Mouse (Mus musculus): ENCODE results near the gene Bcl2l12. TPM values are rescaled to one million over a fixed set of nuclear protein-coding genes. Genes with fewer than 3 reads are reported as not detected.

Bcl2l12 gene
- polyA plus RNA-seq, 1 experiment, result 9.1 TPM

DNA sequence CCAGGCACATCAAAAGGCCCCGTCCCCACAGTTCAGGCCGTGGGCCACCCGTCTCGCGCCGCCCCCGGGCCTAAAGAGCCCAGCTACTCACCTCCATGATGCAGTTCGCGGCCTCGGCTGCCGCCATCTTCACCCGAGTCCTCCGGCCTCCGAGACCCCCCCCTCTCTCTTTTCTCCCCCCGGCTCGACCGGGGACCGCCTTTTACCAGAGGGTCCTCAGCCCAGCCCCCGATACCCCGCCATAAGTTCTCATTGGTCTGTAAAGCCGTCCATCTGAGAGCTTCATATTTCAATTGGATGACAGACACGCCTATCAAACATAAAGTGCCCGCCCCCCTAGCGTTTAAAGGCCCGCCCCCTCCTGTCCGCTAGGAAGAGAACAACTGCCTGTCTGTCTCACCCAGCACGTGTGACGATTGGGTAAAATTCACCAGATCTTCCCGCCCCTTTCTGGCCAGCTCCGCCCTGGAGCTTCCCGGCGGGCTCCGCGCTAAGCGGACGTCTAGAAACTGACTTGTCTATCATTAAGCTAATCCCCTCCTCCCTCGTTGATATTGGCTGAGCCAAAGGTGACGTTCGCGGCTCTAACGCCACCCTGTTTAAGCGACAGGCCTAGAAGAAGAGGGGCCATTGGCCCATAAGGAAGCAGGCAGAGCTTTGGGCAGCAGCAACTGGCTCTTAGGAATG lies 12.2 kb downstream of the Bcl2l12 start, which contains the start of gene Prmt1:
Prmt1 (minus strand) TSS at position 377 of the 687 bp plus-strand sequence.
- H3K27ac ChIP-seq (replicated peaks; ENCODE audit: low read depth, low read length), result peak within 1 kb of the TSS; percentile 82
- H3K4me1 ChIP-seq (ENCODE audit: control insufficient read depth, insufficient read depth, insufficient read length, low read length), result peaks cover 5% of the 10 kb centered on the region; the same call in 1 of the 2 replicates
- peak within 1 kb of the TSS; percentile 92 for H3K4me3 ChIP-seq (ENCODE audit: insufficient read depth, low read depth, low read length)

DNA sequence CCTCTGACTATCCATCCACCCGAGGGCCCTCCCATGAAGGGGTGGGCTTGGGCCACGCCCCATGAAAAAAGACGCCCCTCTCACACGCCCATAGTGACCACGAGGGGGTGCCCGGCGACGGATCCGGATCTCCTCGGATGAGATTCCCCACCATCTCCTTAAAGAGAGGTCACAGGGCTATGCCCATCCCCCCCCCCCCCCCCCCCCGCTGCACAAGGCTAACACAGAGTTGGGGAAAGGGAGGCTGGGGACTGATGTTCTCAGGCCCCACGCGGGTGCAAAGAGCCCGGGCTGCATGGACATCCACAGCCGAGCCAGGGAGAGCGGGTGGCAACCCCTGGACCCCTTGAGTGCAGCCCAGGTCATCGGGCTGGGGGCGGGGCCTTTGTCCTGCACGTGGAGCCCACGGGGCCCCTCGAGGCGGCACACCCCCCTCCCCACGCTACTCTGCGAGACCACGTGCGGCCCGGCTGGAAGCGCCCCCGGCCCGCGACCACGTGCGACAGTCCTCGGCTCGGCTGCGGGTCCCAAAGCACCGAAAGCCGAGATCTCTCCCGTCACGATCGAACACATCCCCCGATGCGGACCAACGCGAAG lies 12.8 kb downstream of the Bcl2l12 start:
- peak overlapping the region; percentile 92 for H3K4me3 ChIP-seq (ENCODE audit: insufficient read depth, low read depth, low read length)
- peaks cover 5% of the 10 kb centered on the region; the same call in 1 of the 2 replicates for H3K4me1 ChIP-seq (ENCODE audit: control insufficient read depth, insufficient read depth, insufficient read length, low read length)
- H3K27ac ChIP-seq (replicated peaks; ENCODE audit: low read depth, low read length), result peak overlapping the region; percentile 78

DNA sequence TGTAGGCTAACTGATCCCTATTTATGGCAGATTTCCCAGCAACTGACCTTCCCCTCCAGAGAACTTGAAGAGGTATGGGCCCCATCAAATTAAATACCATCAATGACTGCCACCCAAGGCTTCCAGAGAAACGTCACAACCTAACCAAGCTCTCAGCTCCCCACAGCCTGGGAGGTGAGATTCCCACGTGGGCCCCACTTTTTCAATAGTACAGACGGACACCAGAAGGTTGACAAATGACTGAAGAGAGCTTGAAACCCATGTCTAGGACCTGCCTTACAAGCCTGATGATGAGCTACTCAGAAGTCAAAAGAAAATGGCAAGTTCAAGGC lies 13.7 kb downstream of the Bcl2l12 start:
- Histone ChIP-seq H3K4me3 (ENCODE audit: insufficient read depth, low read depth, low read length) (no peak overlapping the region), H3K27ac (replicated peaks; ENCODE audit: low read depth, low read length) (no peak overlapping the region; the same call in 1 of the 2 replicates)

DNA sequence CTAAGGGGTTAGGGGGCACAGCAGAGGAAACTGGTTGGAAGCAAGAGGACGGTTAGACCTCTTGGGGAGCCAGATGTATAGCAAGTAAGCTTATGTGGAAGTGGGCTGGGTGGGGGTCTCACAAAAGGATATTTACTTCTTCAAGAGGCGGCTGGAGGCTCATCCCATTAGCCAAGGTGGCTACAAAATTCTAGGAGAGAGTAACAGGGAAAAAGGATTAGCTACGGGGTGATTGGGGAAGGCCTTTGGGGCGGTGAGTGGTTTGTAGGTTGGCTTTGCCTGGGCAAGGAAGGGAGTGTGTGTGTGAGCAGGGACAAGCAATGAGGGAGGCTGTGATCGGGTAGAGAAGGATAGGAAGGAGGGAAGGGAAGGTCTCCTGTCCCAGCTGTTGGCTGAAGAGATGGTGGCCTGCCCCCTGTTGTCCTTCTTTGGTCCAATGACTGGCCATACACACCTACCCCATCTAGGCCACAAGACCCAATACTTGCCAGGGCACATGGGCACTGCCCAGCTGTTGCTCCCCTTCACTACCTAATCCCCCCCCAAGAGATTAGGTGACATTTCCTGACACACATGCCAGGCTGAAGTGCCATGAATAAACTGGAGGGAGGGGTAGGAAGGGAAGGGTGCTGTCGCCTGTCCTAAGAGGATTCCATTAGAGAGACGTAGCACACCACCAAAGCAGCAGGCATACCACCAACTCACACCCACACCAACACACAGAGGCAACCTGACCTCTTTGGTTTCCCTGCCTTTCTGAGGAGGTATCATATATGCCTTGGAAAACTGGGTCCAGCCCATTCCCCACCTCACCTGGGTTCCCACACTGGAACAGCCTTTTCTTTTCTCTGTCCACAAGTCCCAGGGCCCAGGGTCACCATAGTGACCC lies 14.3 kb downstream of the Bcl2l12 start:
- no peak overlapping the region for H3K4me3 ChIP-seq (ENCODE audit: insufficient read depth, low read depth, low read length)
- H3K27ac ChIP-seq (replicated peaks; ENCODE audit: low read depth, low read length), result no peak overlapping the region
- peaks cover 5% of the 10 kb centered on the region; the same call in 1 of the 2 replicates for H3K4me1 ChIP-seq (ENCODE audit: control insufficient read depth, insufficient read depth, insufficient read length, low read length)

More for the DNA sequence above, 13.7 kb downstream of the Bcl2l12 start:
- peaks cover 5% of the 10 kb centered on the region; the same call in 1 of the 2 replicates for H3K4me1 ChIP-seq (ENCODE audit: control insufficient read depth, insufficient read depth, insufficient read length, low read length)

DNA sequence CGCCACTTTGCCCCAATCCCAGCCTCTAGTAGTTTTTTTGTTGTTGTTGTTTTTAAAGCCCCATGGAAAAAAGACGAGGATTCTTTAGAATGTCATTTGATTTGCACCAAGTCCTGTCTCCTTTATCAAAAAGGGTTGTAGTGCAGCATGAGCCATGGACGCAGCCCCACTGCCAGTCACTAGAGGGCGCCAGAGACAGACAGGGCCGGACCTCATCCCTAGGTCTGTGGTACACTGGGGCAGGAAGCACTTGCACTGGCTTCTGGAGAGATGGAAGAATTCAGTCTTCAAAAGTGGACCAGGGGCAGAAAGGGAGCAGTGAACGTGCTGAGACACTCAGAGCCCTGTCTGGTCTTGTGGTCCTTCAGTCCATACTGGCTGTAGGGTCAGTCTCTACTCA lies 15.4 kb downstream of the Bcl2l12 start:
- no peak overlapping the region for H3K4me3 ChIP-seq (ENCODE audit: insufficient read depth, low read depth, low read length)
- H3K27ac ChIP-seq (replicated peaks; ENCODE audit: low read depth, low read length), result no peak overlapping the region
- H3K4me1 ChIP-seq (ENCODE audit: control insufficient read depth, insufficient read depth, insufficient read length, low read length), result peaks cover 4% of the 10 kb centered on the region; the same call in 1 of the 2 replicates

DNA sequence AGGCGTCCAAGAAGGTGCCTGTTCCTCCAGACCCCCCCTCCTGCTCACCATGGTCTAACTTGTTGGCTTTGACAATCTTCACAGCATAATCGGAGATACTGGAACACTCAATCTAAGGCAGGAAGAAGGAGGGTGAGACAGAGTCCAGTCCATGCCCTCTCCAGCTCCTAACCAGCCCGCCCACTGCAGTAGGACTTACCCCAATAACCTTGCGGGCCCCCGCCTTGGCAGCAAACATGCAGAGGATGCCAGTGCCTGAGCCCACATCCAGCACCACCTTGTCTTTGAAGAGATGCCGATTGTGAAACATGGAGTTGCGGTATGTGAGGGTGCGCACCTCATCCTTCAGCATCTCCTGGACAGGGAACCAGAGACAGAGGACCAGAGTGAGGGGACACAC lies 17.0 kb downstream of the Bcl2l12 start:
- Histone ChIP-seq H3K27ac (replicated peaks; ENCODE audit: low read depth, low read length) (no peak overlapping the region), H3K4me1 (ENCODE audit: control insufficient read depth, insufficient read depth, insufficient read length, low read length) (no peaks in the 10 kb centered on the region)

DNA sequence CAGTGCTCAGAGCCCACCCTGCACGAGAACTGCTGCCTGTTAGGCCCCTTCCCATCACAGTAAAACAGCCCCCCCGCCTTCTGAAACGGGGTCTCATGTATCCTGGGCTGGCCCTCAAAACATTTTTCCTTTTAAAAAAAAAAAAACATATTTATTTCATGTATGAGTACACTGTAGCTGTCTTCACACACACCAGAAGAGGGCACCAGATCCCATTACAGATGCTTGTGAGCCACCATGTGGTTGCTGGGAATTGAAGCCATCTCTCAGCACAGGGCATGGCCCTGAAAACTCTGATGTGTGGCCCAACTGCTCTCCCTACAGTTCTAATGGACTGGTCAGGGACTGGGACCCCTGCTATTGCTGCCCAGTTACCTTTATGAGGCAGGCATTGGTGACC lies 20.2 kb downstream of the Bcl2l12 start:
- Histone ChIP-seq H3K27ac (replicated peaks; ENCODE audit: low read depth, low read length) (no peak overlapping the region), H3K4me3 (ENCODE audit: insufficient read depth, low read depth, low read length) (no peak overlapping the region), H3K4me1 (ENCODE audit: control insufficient read depth, insufficient read depth, insufficient read length, low read length) (no peaks in the 10 kb centered on the region)

More for the DNA sequence above, 17.0 kb downstream of the Bcl2l12 start:
- H3K4me3 ChIP-seq (ENCODE audit: insufficient read depth, low read depth, low read length), result no peak overlapping the region

DNA sequence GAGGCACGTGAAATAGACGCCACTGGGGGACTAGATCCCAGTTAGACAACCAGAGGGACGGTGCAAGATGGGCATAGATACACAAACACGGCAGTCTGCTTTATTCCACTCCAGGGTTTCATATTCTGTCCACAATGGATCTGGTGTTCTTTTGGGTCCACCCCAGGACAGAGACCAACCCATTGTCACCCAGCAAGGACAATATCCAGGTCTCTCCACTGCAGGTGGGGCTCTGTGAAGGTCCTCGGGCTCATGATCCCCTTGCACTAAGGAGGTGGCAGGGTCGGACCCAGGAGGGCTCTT lies 23.4 kb downstream of the Bcl2l12 start:
- H3K4me3 ChIP-seq (ENCODE audit: insufficient read depth, low read depth, low read length), result no peak overlapping the region
- H3K4me1 ChIP-seq (ENCODE audit: control insufficient read depth, insufficient read depth, insufficient read length, low read length), result no peaks in the 10 kb centered on the region
- H3K27ac ChIP-seq (replicated peaks; ENCODE audit: low read depth, low read length), result no peak overlapping the region

DNA sequence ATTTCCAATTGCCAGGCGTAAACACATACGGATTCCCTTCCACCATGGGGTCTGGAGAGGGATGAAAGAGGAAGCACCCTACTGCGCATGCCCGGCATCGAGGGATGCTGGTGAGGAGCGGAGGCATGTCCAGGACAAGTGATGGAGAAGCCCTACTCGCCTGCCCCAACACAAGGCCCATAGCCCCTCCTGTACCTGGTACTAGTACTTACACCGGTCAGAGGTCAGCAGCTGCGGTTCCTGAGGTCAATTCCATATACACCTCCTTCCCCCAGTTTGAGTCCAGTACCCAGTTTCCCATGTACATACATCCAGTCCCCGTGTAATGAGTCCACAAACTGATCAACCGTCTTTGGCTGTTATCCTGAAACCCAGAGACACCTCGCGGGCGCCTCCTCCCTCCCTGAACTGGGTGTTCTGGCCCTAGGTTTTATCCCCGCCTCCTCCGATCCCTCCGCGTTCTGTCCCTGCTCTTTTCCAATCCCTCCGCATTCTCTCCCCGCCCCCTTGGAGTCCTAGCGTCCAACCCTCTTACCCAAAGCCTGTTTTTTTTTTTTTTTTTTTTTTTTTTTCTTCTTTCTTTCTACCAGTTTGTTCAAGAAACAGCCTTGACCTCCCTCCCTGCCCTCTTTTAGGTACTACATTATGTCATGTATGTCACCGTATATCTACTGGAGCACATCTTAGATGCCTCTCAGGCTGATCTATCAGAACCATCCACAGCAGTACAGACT lies 24.0 kb downstream of the Bcl2l12 start, which contains the start of gene Cpt1c:
Cpt1c (minus strand) TSS at position 469 of the 734 bp plus-strand sequence.
- peak within 1 kb of the TSS; percentile 59 for H3K4me3 ChIP-seq (ENCODE audit: insufficient read depth, low read depth, low read length)
- no peaks in the 10 kb centered on the region for H3K4me1 ChIP-seq (ENCODE audit: control insufficient read depth, insufficient read depth, insufficient read length, low read length)
- H3K27ac ChIP-seq (replicated peaks; ENCODE audit: low read depth, low read length), result no peak within 1 kb of the TSS

DNA sequence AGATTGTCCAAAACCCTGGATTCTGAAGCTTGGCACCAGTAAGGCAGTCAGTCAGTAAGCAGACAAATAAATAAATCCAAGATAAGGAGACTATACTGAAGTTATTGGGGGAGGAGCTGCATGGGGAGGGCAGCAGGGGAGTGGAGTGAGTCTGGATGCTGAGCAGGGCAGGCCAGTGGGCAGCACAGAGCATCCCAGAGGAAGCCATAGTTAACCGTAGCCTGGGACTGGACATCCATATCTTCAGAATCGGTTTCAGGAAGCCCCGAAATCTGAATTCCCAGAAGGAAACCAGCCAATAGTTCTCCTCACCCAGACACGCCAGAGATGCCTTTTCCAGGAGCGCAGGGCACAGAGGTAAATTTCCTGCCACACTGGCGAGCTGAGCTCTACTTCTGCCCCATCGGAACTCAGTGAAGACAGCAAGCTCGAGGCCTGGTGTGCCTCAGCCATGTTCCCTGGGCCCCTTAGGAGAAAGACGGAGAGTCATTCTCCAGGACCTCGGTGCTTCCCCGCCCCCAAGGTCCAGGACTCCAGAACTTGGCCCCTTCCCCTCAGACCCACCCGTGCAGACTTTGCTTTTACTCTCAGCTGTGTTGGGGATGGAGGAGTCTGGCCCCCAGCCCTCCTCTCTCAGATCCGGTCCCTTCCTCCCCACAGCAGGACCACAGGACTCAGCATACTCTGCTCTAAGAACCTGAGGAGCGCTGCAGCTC lies 24.9 kb downstream of the Bcl2l12 start:
- Histone ChIP-seq H3K27ac (replicated peaks; ENCODE audit: low read depth, low read length) (no peak overlapping the region), H3K4me3 (ENCODE audit: insufficient read depth, low read depth, low read length) (peak overlapping the region; percentile 59; the same call in 1 of the 2 replicates), H3K4me1 (ENCODE audit: control insufficient read depth, insufficient read depth, insufficient read length, low read length) (no peaks in the 10 kb centered on the region)

DNA sequence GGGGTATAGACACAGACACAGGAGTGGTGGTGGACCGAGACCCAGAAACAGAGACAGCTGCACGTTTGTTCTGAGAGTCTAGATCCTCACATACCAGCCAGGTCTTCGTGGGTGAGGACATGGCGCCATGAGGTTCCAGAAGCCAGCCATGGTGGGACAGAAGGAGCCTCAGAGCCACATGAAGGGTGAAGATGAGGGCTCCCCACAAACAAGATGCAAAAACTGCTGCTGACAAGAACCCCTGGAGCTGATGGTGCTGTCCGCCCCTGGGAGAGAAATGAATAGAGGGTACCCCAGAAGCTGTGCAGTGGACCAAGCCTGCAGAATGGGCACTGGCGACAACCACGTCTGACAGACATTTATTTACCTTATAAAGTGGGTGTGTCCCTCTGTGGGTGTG lies 27.4 kb downstream of the Bcl2l12 start:
- Histone ChIP-seq H3K4me3 (ENCODE audit: insufficient read depth, low read depth, low read length) (peak overlapping the region; percentile 59; the same call in 1 of the 2 replicates), H3K27ac (replicated peaks; ENCODE audit: low read depth, low read length) (no peak overlapping the region)

DNA sequence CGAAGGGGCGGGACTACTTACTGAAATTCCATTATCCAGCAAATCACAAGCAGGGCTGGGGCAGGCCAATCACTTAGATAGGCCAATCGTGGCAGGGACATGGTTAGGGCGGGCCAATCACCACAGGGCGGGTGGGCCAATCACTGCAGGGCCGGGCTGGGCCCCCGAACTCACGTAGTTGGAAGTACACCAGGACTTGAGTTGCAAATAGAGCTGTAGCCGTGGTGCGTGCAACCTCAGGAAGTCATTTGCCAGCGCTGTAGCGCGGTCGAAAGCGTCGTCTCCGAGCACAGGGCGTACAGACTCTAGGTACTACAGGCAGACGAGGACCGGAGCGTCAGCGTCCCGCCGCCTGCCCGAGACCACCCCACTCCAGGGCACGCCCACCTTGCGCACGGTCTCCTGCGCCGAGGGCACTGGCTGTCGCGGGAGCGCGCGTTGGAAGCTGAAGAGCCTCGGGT lies 28.3 kb downstream of the Bcl2l12 start:
- H3K4me1 ChIP-seq (ENCODE audit: control insufficient read depth, insufficient read depth, insufficient read length, low read length), result no peaks in the 10 kb centered on the region
- no peak overlapping the region for H3K27ac ChIP-seq (replicated peaks; ENCODE audit: low read depth, low read length)
- peak overlapping the region; percentile 59 for H3K4me3 ChIP-seq (ENCODE audit: insufficient read depth, low read depth, low read length)

More for the DNA sequence above, 27.4 kb downstream of the Bcl2l12 start:
- H3K4me1 ChIP-seq (ENCODE audit: control insufficient read depth, insufficient read depth, insufficient read length, low read length), result no peaks in the 10 kb centered on the region

DNA sequence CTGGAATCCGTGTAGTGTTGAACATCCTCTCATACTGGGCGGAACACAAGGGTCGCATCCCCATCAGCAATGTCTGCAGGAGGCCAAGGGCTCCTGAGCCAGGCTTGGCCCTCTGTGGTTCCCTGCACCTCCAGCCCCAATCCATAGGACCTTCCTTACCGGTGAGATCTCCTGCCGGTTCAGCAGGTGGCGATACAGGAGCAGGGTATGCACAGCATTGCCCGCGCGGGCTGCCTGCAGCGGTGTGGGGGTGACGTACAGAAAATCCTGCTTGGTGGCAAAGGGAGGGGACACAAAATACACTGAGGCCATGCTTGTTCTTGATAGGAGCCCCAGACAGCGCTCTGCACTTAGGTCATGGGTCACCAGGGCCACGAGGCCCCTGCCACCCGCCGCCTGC lies 31.9 kb downstream of the Bcl2l12 start:
- H3K4me1 ChIP-seq (ENCODE audit: control insufficient read depth, insufficient read depth, insufficient read length, low read length), result no peaks in the 10 kb centered on the region
- no peak overlapping the region for H3K27ac ChIP-seq (replicated peaks; ENCODE audit: low read depth, low read length)
- no peak overlapping the region for H3K4me3 ChIP-seq (ENCODE audit: insufficient read depth, low read depth, low read length)

DNA sequence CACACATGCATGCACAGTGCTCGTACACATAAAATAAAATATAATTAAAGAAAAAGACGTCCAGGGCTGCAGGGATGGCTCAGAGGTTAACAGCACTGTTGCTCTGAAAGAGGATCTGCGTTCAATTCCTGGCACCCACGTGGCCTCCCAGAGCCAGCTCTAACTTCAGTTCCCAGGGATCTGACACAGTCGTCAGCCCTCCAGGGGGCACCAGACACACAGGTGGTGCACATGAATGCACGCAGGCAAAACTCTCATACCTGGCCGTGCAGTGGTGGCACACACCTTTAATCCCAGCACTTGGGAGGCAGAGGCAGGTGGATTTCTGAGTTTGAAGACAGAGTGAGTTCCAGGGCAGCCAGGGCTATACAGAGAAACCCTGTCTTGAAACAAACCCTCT lies 32.5 kb downstream of the Bcl2l12 start:
- Histone ChIP-seq H3K4me3 (ENCODE audit: insufficient read depth, low read depth, low read length) (no peak overlapping the region), H3K4me1 (ENCODE audit: control insufficient read depth, insufficient read depth, insufficient read length, low read length) (no peaks in the 10 kb centered on the region), H3K27ac (replicated peaks; ENCODE audit: low read depth, low read length) (no peak overlapping the region)

All from brown adipose tissue, adult 24 weeks (tissue).